ENCODE assay signal across 24 mouse cellular contexts in genomic region chr7:66084546-66084945, GRCm38 (mm10). TPM values are rescaled to one million over a fixed set of nuclear protein-coding genes. Genes with fewer than 3 reads are reported as not detected.
DNase-seq lines count a peak whose midpoint lies in the region; ATAC-seq and TF ChIP-seq lines count a peak whose summit lies in the region.
"Had no signal": no experiment of that assay in that cellular context is flagged by ENCODE, and none has a peak within 500 bp of the region (broad histone marks: within the 10 kb centered on the region; RNA-seq: fewer than 3 reads in every experiment).

No protein-coding gene starts in this region.

- DNase-seq in gastrocnemius, adult 18-20 months (ENCODE audit: low spot score) = peak; percentile 70
- DNase-seq in gastrocnemius, postnatal 36 days = no peak
- DNase-seq in heart, adult 18-20 months = peak; percentile 28 to 35
- DNase-seq in heart, adult 8-10 months (ENCODE audit: low spot score) = no peak
- DNase-seq in lung, embryonic 14.5 days = peak; percentile 4
- DNase-seq in lung, postnatal 10 days = no peak
- DNase-seq: adrenal gland, postnatal 14 days; B cell, adult 2 months; cerebellum, adult 18-20 months; cerebellum, adult 9-11 months; cerebellum, postnatal 36 days; heart, postnatal 4 days had no signal

- 80% methylated on average over 7 of the region's 7 CpGs for WGBS in lung, embryonic 14.5 days

- H3K27ac ChIP-seq in lung, embryonic 14.5 days (ENCODE audit: low read depth) = no peak overlapping the region
- H3K27ac ChIP-seq: embryonic facial prominence, embryonic 13.5 days; forebrain, embryonic 12.5 days; heart, embryonic 13.5 days; hindbrain, embryonic 12.5 days had no signal

- no peak overlapping the region for H3K4me3 ChIP-seq in lung, embryonic 14.5 days (ENCODE audit: low read depth, low read length)
- H3K4me3 ChIP-seq: embryonic facial prominence, embryonic 13.5 days; forebrain, embryonic 12.5 days; heart, embryonic 13.5 days; hindbrain, embryonic 12.5 days had no signal

- H3K9ac ChIP-seq in lung, embryonic 14.5 days = no peak overlapping the region
- H3K9ac ChIP-seq: embryonic facial prominence, embryonic 13.5 days; forebrain, embryonic 12.5 days; heart, embryonic 13.5 days; hindbrain, embryonic 12.5 days had no signal

- ATAC-seq in lung, embryonic 14.5 days (ENCODE audit: insufficient read depth) = no peak
- no peak for ATAC-seq in cerebellum, adult (ENCODE audit: insufficient number of reproducible peaks, low FRiP score, low TSS enrichment)
- ATAC-seq: forebrain, embryonic 16.5 days; hindbrain, embryonic 16.5 days; inflammation-experienced regulatory T-cells, adult 6 months had no signal

- H3K36me3 ChIP-seq in lung, embryonic 14.5 days (ENCODE audit: insufficient read depth) = peaks cover 83% of the 10 kb centered on the region

- no peak overlapping the region for H3K4me2 ChIP-seq in lung, embryonic 14.5 days
- H3K4me2 ChIP-seq: embryonic facial prominence, embryonic 13.5 days; forebrain, embryonic 12.5 days; heart, embryonic 13.5 days; hindbrain, embryonic 12.5 days had no signal

- no peak for TF ChIP-seq CTCF in lung, embryonic 14.5 days (IDR thresholded peaks at IDR 0.05; ENCODE audit: low read depth)

- H3K9me3 ChIP-seq in lung, embryonic 14.5 days (ENCODE audit: low read depth, low read length) = no peaks in the 10 kb centered on the region
- H3K9me3 ChIP-seq: embryonic facial prominence, embryonic 13.5 days; forebrain, embryonic 12.5 days; heart, embryonic 13.5 days; hindbrain, embryonic 12.5 days had no signal

- H3K27me3 ChIP-seq in lung, embryonic 14.5 days (ENCODE audit: insufficient read depth, low read length) = no peaks in the 10 kb centered on the region
- H3K27me3 ChIP-seq: embryonic facial prominence, embryonic 13.5 days; forebrain, embryonic 12.5 days; heart, embryonic 13.5 days; hindbrain, embryonic 12.5 days had no signal

- intact Hi-C loops in gastrocnemius, postnatal 36 days (cut with DNase I) = no loop called here

- peaks cover 8% of the 10 kb centered on the region; the same call in 1 of the 2 replicates for H3K4me1 ChIP-seq in lung, embryonic 14.5 days (ENCODE audit: insufficient read depth)

RNA-seq across cellular contexts. Expression of gene Selenos, which starts 5.1 kb away (rescaled TPM):
- total RNA-seq in gastrocnemius, adult 18-20 months (2021) = 10 to 100 TPM; 32.0 to 32.5 TPM
- 10 to 100 TPM; 20.3 to 28.4 TPM for total RNA-seq in gastrocnemius, postnatal 36 days (2021)
- 10 to 100 TPM; 35.6 to 40.2 TPM for total RNA-seq in heart, adult 18-20 months (2021)
- total RNA-seq in heart, adult 8-10 months (2022) = 10 to 100 TPM; 37.5 to 50.8 (median 38.9) TPM
- polyA plus RNA-seq in lung, embryonic 14.5 days (2014; fragmentation: Nextera tagmentation; extraction: Ambion mirVana) = 95.3 and 102 TPM in 2 replicates

RNA-seq across cellular contexts. Expression of gene Chsy1, which starts 24.8 kb away (rescaled TPM):
- total RNA-seq in gastrocnemius, adult 18-20 months (2021) = 1 to 10 TPM; 3.1 to 3.8 TPM
- total RNA-seq in gastrocnemius, postnatal 36 days (2021) = 1 to 10 TPM; 2.9 to 3.4 TPM
- total RNA-seq in heart, adult 18-20 months (2021) = 10 to 100 TPM in 1 of 2 experiments, 1 to 10 TPM in 1; 9.7 to 11.8 TPM
- total RNA-seq in heart, adult 8-10 months (2022) = 10 to 100 TPM; 11.3 to 14.5 (median 11.5) TPM
- 29.0 and 29.9 TPM in 2 replicates for polyA plus RNA-seq in lung, embryonic 14.5 days (2014; fragmentation: Nextera tagmentation; extraction: Ambion mirVana)

RNA-seq across cellular contexts. Expression of gene Snrpa1, which starts 25.7 kb away (rescaled TPM):
- 10 to 100 TPM; 17.1 to 17.6 TPM for total RNA-seq in gastrocnemius, adult 18-20 months (2021)
- total RNA-seq in gastrocnemius, postnatal 36 days (2021) = 10 to 100 TPM; 16.8 to 19.0 TPM
- 10 to 100 TPM; 21.6 to 22.5 TPM for total RNA-seq in heart, adult 18-20 months (2021)
- 10 to 100 TPM; 18.3 to 24.1 (median 20.7) TPM for total RNA-seq in heart, adult 8-10 months (2022)
- polyA plus RNA-seq in lung, embryonic 14.5 days (2014; fragmentation: Nextera tagmentation; extraction: Ambion mirVana) = 196 and 200 TPM in 2 replicates

RNA-seq across cellular contexts. Expression of gene Gm45213, which starts 41.1 kb away (rescaled TPM):
- not detected for total RNA-seq in gastrocnemius, adult 18-20 months (2021)
- not detected for total RNA-seq in gastrocnemius, postnatal 36 days (2021)
- not detected for total RNA-seq in heart, adult 18-20 months (2021)
- not detected for total RNA-seq in heart, adult 8-10 months (2022)
- not detected in 2 replicates for polyA plus RNA-seq in lung, embryonic 14.5 days (2014; fragmentation: Nextera tagmentation; extraction: Ambion mirVana)
- total RNA-seq: adrenal gland, adult 18-20 months; adrenal gland, postnatal 14 days; heart, postnatal 4 days; MEL had no signal
- polyA plus RNA-seq: embryonic facial prominence, embryonic 13.5 days; forebrain, embryonic 12.5 days; forebrain, embryonic 16.5 days; frontal cortex, adult 2 months; heart, embryonic 13.5 days; heart, postnatal 0 days; hindbrain, embryonic 12.5 days; hindbrain, embryonic 16.5 days; inflammation-experienced regulatory T-cells, adult 6 months had no signal

Comparison
In these comparisons a context has a peak if more than half of its experiments do, and no peak if none do; other contexts are left out.
1. DNase-seq: peak in gastrocnemius, adult 18-20 months (single experiment), heart, adult 18-20 months (2 of 2) and lung, embryonic 14.5 days (single experiment); none in gastrocnemius, postnatal 36 days (0 of 2), heart, adult 8-10 months (single experiment) and lung, postnatal 10 days (single experiment).